Mouse (Mus musculus): Measurements from ENCODE around the gene Mrs2.

- no peak for TF ChIP-seq CTCF (IDR thresholded peaks at IDR 0.05; ENCODE audit: insufficient read depth, low read length)
- no peak for TF ChIP-seq POLR2A (IDR thresholded peaks at IDR 0.05; ENCODE audit: borderline replicate concordance, extremely low read depth, low read depth, low read length)
Measured at GRCm38 (mm10) chr13:24958671-24959070, 61.5 kb downstream of the Mrs2 start.
